Mouse (Mus musculus) hindbrain, embryonic 14.5 days (tissue): ENCODE data around the gene A130010J15Rik. TPM values are rescaled to one million over a fixed set of nuclear protein-coding genes. Genes with fewer than 3 reads are reported as not detected.

Source experiments
- ATAC-seq: fragments of 200-750 bp; cut with Nextera tagmentation; 2 replicates; pipeline ENCODE4 v1.8.0; 2017; ENCODE audit warnings: moderate number of reproducible peaks, mild to moderate bottlenecking, moderate TSS enrichment, moderate library complexity; ENCODE audit not compliant: low FRiP score
- DNase-seq: peaks from one replicate; pipeline ENCODE4 v3.0.0-alpha.2; 2015; ENCODE audit warnings: low spot score
- H3K27ac ChIP-seq: fragments of 300-500 bp; sonication (generic); 2 replicates; pipeline ENCODE4 v1.5.1; 2014; ENCODE audit warnings: mild to moderate bottlenecking, moderate library complexity
- H3K27me3 ChIP-seq: fragments of 300-500 bp; sonication (generic); 2 replicates; pipeline ENCODE4 v1.6.1; 2014; ENCODE audit warnings: mild to moderate bottlenecking, low read length, mixed read lengths; ENCODE audit not compliant: control insufficient read depth, insufficient read depth
- H3K36me3 ChIP-seq: fragments of 300-500 bp; sonication (generic); replicated peaks from 2 replicates; pipeline ENCODE4 v1.6.1; 2014; ENCODE audit not compliant: control insufficient read depth, insufficient read depth
- H3K4me1 ChIP-seq: fragments of 300-500 bp; sonication (generic); replicated peaks from 2 replicates; pipeline ENCODE4 v1.6.1; 2014; ENCODE audit warnings: antibody characterized with exemption, low read length, mixed read lengths; ENCODE audit not compliant: control insufficient read depth, insufficient read depth
- H3K4me2 ChIP-seq: fragments of 300-500 bp; sonication (generic); replicated peaks from 2 replicates; pipeline ENCODE4 v1.6.1; 2014; ENCODE audit warnings: mild to moderate bottlenecking, moderate library complexity
- H3K4me3 ChIP-seq: fragments of 300-500 bp; sonication (generic); replicated peaks from 2 replicates; pipeline ENCODE4 v1.5.1; 2014; ENCODE audit warnings: mild to moderate bottlenecking, low read length
- H3K9ac ChIP-seq: fragments of 300-500 bp; sonication (generic); 2 replicates; pipeline ENCODE4 v1.6.1; 2014
- H3K9me3 ChIP-seq: fragments of 300-500 bp; sonication (generic); 2 replicates; pipeline ENCODE4 v1.6.1; 2016; ENCODE audit warnings: low read length; ENCODE audit not compliant: control insufficient read depth
- WGBS: fragments of 180-500 bp; shearing (Covaris S2); extraction: QIAGEN DNeasy Blood & Tissue Kit; methylation state at CpG from one replicate; pipeline ENCODE4 v1.1.7; 2014; 5-methylcytosine and 5-hydroxymethylcytosine counted together
- polyA plus RNA-seq: library from polyadenylated mRNA; unstranded; fragments of >200 nt; fragmentation: Nextera tagmentation; extraction: Ambion mirVana; gene quantifications from 2 replicates; pipeline ENCODE4 v1.2.1, GENCODE M21; 2014

The A130010J15Rik gene
- polyA plus RNA-seq, 1 experiment from 2014 or later: 11.4 TPM

GRCm38 (mm10) chr1:193191675-193192283 is 23.9 kb downstream of the A130010J15Rik start:
- H3K9ac ChIP-seq: no peak overlapping the region
- H3K4me1 ChIP-seq: no peaks in the 10 kb centered on the region
- H3K27me3 ChIP-seq: no peaks in the 10 kb centered on the region
- ATAC-seq (no peak), DNase-seq (no peak)
- no peaks in the 10 kb centered on the region for H3K9me3 ChIP-seq
- no peaks in the 10 kb centered on the region for H3K36me3 ChIP-seq
- 90% methylated on average over 7 of the region's 7 CpGs for WGBS
- H3K4me3 ChIP-seq: no peak overlapping the region
- no peak overlapping the region for H3K27ac ChIP-seq
- H3K4me2 ChIP-seq: no peak overlapping the region

GRCm38 (mm10) chr1:193194416-193195140 is 26.7 kb downstream of the A130010J15Rik start:
- H3K9me3 ChIP-seq: no peaks in the 10 kb centered on the region
- 65% methylated on average over 3 of the region's 3 CpGs for WGBS
- H3K36me3 ChIP-seq: no peaks in the 10 kb centered on the region

GRCm38 (mm10) chr1:193195169-193195810 is 27.4 kb downstream of the A130010J15Rik start:
- Histone ChIP-seq H3K4me2 (no peak overlapping the region), H3K9me3 (no peaks in the 10 kb centered on the region), H3K9ac (no peak overlapping the region), H3K27ac (no peak overlapping the region), H3K27me3 (no peaks in the 10 kb centered on the region), H3K36me3 (no peaks in the 10 kb centered on the region), H3K4me3 (no peak overlapping the region), H3K4me1 (no peaks in the 10 kb centered on the region)
- ATAC-seq (no peak), DNase-seq (no peak)
- 69% methylated on average over 3 of the region's 3 CpGs for WGBS

More at GRCm38 (mm10) chr1:193194416-193195140, 26.7 kb downstream of the A130010J15Rik start:
- H3K4me1 ChIP-seq: no peaks in the 10 kb centered on the region
- H3K4me2 ChIP-seq: no peak overlapping the region
- ATAC-seq: no peak
- no peak for DNase-seq
- no peak overlapping the region for H3K27ac ChIP-seq
- no peak overlapping the region for H3K4me3 ChIP-seq
- no peaks in the 10 kb centered on the region for H3K27me3 ChIP-seq
- H3K9ac ChIP-seq: no peak overlapping the region

GRCm38 (mm10) chr1:193197494-193198205 is 29.8 kb downstream of the A130010J15Rik start:
- Histone ChIP-seq H3K27ac (no peak overlapping the region), H3K36me3 (no peaks in the 10 kb centered on the region), H3K4me3 (no peak overlapping the region), H3K4me2 (no peak overlapping the region), H3K27me3 (no peaks in the 10 kb centered on the region), H3K4me1 (no peaks in the 10 kb centered on the region), H3K9me3 (no peaks in the 10 kb centered on the region), H3K9ac (no peak overlapping the region)
- ATAC-seq (no peak), DNase-seq (no peak)
- 88% methylated on average over 18 of the region's 18 CpGs for WGBS

- Histone ChIP-seq H3K27me3 (no peaks in the 10 kb centered on the region), H3K27ac (no peak overlapping the region), H3K9me3 (no peaks in the 10 kb centered on the region), H3K4me3 (no peak overlapping the region), H3K4me2 (no peak overlapping the region), H3K4me1 (no peaks in the 10 kb centered on the region), H3K9ac (no peak overlapping the region), H3K36me3 (no peaks in the 10 kb centered on the region)
- WGBS: 86% methylated on average over 2 of the region's 2 CpGs
- DNase-seq (no peak), ATAC-seq (no peak)
These were observed 30.5 kb downstream of the A130010J15Rik start for GRCm38 (mm10) chr1:193198312-193198711.

- ATAC-seq: no peak
- WGBS: 86% methylated on average over 8 of the region's 8 CpGs
- no peak overlapping the region for H3K9ac ChIP-seq
- H3K4me1 ChIP-seq: no peaks in the 10 kb centered on the region
- no peak for DNase-seq
- H3K36me3 ChIP-seq: no peaks in the 10 kb centered on the region
- no peaks in the 10 kb centered on the region for H3K9me3 ChIP-seq
- H3K27me3 ChIP-seq: no peaks in the 10 kb centered on the region
- no peak overlapping the region for H3K4me3 ChIP-seq
- no peak overlapping the region for H3K27ac ChIP-seq
- no peak overlapping the region for H3K4me2 ChIP-seq
These were observed 33.0 kb downstream of the A130010J15Rik start for GRCm38 (mm10) chr1:193200640-193201382.

GRCm38 (mm10) chr1:193201383-193201778 is 33.5 kb downstream of the A130010J15Rik start, which contains the start of gene Traf3ip3:
Gene Traf3ip3 (minus strand): TSS chr1:193201703.
- H3K27ac ChIP-seq: no peak within 1 kb of the TSS
- DNase-seq (no peak), ATAC-seq (no peak)
- no peak within 1 kb of the TSS for H3K4me3 ChIP-seq
- H3K9ac ChIP-seq: no peak within 1 kb of the TSS
- WGBS: 75% methylated on average over 5 of the region's 5 CpGs
- H3K36me3 ChIP-seq: no peaks in the 10 kb centered on the region
- H3K4me1 ChIP-seq: no peaks in the 10 kb centered on the region
- no peaks in the 10 kb centered on the region for H3K27me3 ChIP-seq
- H3K9me3 ChIP-seq: no peaks in the 10 kb centered on the region
- H3K4me2 ChIP-seq: no peak within 1 kb of the TSS

GRCm38 (mm10) chr1:193203821-193204220 is 36.0 kb downstream of the A130010J15Rik start:
- H3K9ac ChIP-seq: no peak overlapping the region
- H3K4me1 ChIP-seq: no peaks in the 10 kb centered on the region
- DNase-seq (no peak), ATAC-seq (no peak)
- no peak overlapping the region for H3K4me2 ChIP-seq
- no peak overlapping the region for H3K4me3 ChIP-seq
- H3K27ac ChIP-seq: no peak overlapping the region
- WGBS: 93% methylated on average over 2 of the region's 2 CpGs
- no peaks in the 10 kb centered on the region for H3K27me3 ChIP-seq
- no peaks in the 10 kb centered on the region for H3K36me3 ChIP-seq
- H3K9me3 ChIP-seq: no peaks in the 10 kb centered on the region
